Mouse (Mus musculus) large intestine, adult 2 months (tissue): ENCODE results near the gene Ffar3. TPM values are rescaled to one million over a fixed set of nuclear protein-coding genes. Genes with fewer than 3 reads are reported as not detected.

Source experiments
- polyA plus RNA-seq: library from polyadenylated mRNA; depleted of rRNA; stranded (reverse); fragments of >200 nt; gene quantifications from 2 replicates; pipeline ENCODE4 v1.2.3, GENCODE M21; 2012; rRNA removed

The Ffar3 gene
- polyA plus RNA-seq, 1 experiment, result 1.6 TPM

Other genes with a start within 250 kb of the Ffar3 start
- gene Upk1a, start 243.3 kb downstream of the Ffar3 start, polyA plus RNA-seq, result 6.7 and 8.0 TPM in 2 replicates
- 933 and 1,035 TPM in 2 replicates for gene Cox6b1, start 230.0 kb downstream of the Ffar3 start, polyA plus RNA-seq
- not detected in 2 replicates for gene Etv2, start 220.3 kb downstream of the Ffar3 start, polyA plus RNA-seq
- 52.1 and 56.3 TPM in 2 replicates for gene Rbm42, start 205.9 kb downstream of the Ffar3 start, polyA plus RNA-seq
- 10.0 and 12.7 TPM in 2 replicates for gene Haus5, start 191.2 kb downstream of the Ffar3 start, polyA plus RNA-seq
- not detected in 2 replicates for gene Pmis2, start 184.6 kb downstream of the Ffar3 start, polyA plus RNA-seq
- 0.79 and 1.9 TPM in 2 replicates for gene 2200002J24Rik, start 157.3 kb downstream of the Ffar3 start, polyA plus RNA-seq
- 0.71 and 1.2 TPM in 2 replicates for gene Atp4a, start 144.0 kb downstream of the Ffar3 start, polyA plus RNA-seq
- gene Tmem147, start 126.6 kb downstream of the Ffar3 start, polyA plus RNA-seq, result 227 and 258 TPM in 2 replicates
- not detected in 2 replicates for gene Gapdhs, start 112.5 kb downstream of the Ffar3 start, polyA plus RNA-seq
- gene Sbsn, start 104.7 kb downstream of the Ffar3 start, polyA plus RNA-seq, result 0.69 and 0.73 TPM in 2 replicates
- gene Dmkn, start 92.4 kb downstream of the Ffar3 start, polyA plus RNA-seq, result 3.4 and 4.9 TPM in 2 replicates
- gene Krtdap, start 68.3 kb downstream of the Ffar3 start, polyA plus RNA-seq, result 0.41 TPM in 1 of 2 replicates, not detected in the other
- 11.1 and 13.6 TPM in 2 replicates for gene Ffar2, start 32.4 kb downstream of the Ffar3 start, polyA plus RNA-seq
- 1.5 TPM in 2 replicates for gene Ffar1, start 5.4 kb upstream of the Ffar3 start, polyA plus RNA-seq
- 15.1 and 20.1 TPM in 2 replicates for gene Cd22, start 24.2 kb upstream of the Ffar3 start, polyA plus RNA-seq
- gene Mag, start 58.7 kb upstream of the Ffar3 start, polyA plus RNA-seq, result 0.51 and 1.2 TPM in 2 replicates
- gene Hamp2, start 68.5 kb upstream of the Ffar3 start, polyA plus RNA-seq, result 0.61 and 0.71 TPM in 2 replicates
- gene Hamp, start 87.9 kb upstream of the Ffar3 start, polyA plus RNA-seq, result 1.7 and 3.2 TPM in 2 replicates
- 55.1 and 74.9 TPM in 2 replicates for gene Usf2, start 100.6 kb upstream of the Ffar3 start, polyA plus RNA-seq
- gene Lsr, start 117.3 kb upstream of the Ffar3 start, polyA plus RNA-seq, result 392 and 435 TPM in 2 replicates
- gene Fam187b, start 117.6 kb upstream of the Ffar3 start, polyA plus RNA-seq, result 12.1 and 13.5 TPM in 2 replicates
- 49.2 and 54.5 TPM in 2 replicates for gene Fxyd5, start 186.3 kb upstream of the Ffar3 start, polyA plus RNA-seq
- 2.6 and 4.2 TPM in 2 replicates for gene Fxyd7, start 195.3 kb upstream of the Ffar3 start, polyA plus RNA-seq
- 80.0 and 106 TPM in 2 replicates for gene Fxyd1, start 201.0 kb upstream of the Ffar3 start, polyA plus RNA-seq
- gene Lgi4, start 203.2 kb upstream of the Ffar3 start, polyA plus RNA-seq, result 2.9 and 3.5 TPM in 2 replicates
- 46.5 and 63.0 TPM in 2 replicates for gene Fxyd3, start 220.5 kb upstream of the Ffar3 start, polyA plus RNA-seq